Mouse (Mus musculus): ENCODE measurements around the gene Dnajb3.
"Not testable (repeated sequence)": the region's sequence is repeated elsewhere in the genome, so short reads cannot be mapped to it uniquely, and the experiment has no call there.

The Dnajb3 gene

DNA sequence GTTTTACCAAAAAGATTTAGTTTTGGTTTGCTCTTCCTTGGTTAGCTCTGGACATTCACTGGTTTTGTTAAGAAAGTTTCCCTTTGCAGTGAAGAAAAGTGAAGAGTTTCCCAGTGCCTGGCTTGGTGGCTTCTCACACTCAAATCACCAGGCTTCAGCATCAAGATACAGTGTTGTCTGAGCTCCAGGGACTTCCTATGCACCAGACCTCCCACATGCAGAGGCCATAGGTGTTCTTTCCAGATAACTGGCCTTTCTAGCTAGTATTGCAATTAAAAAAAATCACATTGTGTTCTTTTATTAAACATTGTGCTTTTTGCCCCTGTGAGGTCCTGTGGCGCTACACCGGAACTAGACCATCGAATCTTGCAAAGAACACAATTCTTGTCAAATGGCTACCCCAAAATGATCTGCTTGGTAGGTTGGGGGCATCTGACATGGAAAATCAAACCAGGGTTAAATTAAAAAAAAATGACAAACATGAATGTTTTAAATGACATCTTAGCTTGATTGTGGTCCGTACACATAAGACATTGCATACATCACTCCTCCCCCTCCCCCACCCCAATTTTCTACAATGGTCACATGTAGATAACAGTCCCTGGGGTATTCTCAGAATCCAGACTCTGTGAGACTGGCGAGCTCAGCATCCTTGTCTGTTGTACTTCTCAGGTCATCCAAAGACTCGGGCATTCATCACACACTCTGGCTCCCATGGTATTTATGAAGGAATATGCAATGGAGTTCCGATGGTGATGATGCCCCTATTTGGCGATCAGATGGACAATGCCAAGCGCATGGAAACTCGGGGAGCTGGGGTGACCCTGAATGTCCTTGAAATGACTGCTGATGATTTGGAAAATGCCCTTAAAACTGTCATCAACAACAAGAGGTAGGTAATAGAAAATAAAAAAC, 10.1 kb upstream of the Dnajb3 start:
- no peak for DNase-seq (ENCODE audit: low read depth, low spot score)

DNA sequence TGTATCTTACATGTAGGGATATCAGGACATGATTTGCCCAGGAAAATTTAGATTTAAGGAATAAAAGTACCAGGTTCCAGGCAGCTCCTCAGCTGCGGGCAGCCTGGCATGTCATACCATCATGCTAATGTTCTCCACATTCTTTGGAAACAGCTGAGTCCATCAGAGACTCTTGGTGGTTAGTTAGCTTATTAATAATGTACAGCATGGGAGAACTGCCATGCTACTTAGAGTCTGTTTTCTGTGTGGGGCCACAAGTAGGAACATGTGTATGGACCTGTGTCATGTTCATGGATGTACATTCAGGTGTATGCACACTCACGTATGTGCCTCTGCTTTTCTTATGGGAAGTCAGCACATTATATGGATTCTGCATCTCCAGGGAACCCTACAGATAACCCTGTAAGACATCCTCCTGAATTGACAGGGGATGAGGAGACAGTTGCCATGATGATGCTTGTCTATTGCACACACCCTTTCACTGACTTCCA, 8.9 kb upstream of the Dnajb3 start:
- no peak for DNase-seq (ENCODE audit: low read depth, low spot score)

DNA sequence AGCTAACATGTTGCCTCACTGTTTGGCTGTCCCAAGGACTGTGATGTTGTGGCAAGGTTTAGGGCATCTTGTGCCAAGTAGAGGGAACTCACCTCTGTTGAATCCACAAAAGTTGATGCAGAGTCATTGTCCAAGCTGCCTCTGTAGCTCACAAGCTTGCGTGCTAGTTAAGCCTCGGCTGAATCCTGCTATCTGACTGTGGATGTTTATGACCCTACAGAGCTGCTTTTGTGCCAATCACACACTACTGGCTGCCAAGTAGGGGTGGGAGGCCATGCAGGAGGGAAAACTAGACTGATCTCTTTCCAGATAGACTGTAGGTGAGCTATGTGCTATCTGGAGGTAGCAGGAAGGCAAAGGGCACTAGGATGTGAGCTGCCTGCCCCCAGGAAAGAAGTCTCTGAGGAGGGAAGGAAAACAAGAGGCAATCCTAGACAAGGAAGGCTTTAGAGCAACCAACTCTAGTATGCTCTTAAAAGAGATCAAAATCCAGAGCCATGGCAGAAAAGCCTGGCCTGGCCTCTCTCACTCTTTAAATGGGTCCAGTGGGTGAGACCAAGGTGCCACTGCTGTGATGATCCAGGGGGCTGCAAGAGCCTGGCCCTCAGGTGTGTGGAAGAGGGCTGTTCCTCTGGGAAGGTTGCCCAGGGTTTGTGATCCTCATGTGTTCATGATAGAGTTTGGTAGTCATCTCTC, 8.3 kb upstream of the Dnajb3 start:
- DNase-seq (ENCODE audit: low read depth, low spot score): no peak

DNA sequence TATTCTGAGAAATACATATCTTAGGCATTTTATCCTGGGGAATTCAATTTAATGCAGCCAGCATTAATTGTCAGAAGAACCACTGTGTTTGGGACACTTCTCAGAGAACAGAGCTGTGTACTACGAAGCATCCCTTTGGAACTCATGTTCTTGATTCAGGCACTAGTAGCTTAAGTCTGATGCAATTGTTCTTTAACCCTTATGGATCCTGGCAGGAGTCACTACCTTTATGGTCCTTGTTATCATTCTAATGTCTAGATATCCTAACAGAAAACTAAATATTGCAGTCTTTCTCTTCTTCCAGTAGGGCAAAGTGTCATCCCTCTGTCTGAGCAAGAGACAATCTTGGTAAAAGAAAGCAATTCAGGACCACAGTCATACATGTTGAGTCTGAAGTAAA, 7.5 kb upstream of the Dnajb3 start:
- DNase-seq (ENCODE audit: low read depth, low spot score): no peak

DNA sequence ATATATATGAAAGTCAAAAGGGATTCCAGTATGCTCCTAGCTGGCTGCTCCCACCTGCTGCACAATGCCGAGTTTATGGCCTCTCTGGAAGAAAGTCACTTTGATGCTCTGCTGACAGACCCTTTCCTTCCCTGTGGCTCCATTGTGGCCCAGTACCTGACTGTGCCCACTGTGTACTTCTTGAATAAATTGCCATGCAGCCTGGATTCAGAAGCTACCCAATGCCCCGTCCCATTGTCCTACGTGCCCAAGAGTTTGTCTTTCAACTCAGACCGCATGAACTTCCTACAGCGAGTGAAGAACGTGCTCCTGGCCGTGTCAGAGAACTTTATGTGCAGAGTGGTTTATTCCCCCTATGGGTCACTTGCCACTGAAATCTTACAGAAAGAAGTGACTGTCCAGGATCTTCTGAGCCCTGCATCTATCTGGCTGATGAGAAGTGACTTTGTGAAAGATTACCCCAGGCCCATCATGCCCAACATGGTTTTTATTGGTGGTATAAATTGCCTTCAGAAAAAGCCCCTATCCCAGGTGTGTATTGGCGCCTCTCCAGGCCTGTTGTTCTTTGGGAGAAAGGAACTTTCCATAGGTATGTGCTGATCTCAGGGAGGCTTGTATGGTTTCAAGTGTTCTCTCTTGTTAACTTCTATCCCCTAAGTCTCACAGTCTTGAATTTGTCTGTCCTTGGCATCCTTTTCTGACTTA, 6.9 kb upstream of the Dnajb3 start:
- no peak for DNase-seq (ENCODE audit: low read depth, low spot score)

DNA sequence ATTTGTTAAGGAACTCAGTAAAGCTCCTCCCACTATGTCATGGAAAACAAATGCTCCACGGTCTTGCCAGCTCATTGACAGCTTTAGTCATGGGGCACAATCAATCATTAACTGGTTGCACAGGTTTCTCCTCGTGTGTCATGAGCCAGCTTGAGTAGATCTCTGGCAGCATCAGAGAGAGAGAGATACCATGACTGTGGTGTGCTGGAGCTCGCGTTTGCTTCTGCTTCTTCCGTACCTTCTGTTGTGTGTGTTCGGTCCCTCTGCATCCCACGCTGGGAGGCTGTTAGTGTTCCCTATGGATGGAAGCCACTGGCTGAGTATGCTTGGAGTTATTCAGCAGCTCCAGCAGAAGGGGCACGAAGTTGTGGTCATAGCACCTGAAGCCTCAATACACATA, 6.2 kb upstream of the Dnajb3 start, which contains the start of gene Ugt1a1:
Gene Ugt1a1 (plus strand): TSS at position 148 of the 400 bp plus-strand sequence.
- DNase-seq (ENCODE audit: low read depth, low spot score): no peak

DNA sequence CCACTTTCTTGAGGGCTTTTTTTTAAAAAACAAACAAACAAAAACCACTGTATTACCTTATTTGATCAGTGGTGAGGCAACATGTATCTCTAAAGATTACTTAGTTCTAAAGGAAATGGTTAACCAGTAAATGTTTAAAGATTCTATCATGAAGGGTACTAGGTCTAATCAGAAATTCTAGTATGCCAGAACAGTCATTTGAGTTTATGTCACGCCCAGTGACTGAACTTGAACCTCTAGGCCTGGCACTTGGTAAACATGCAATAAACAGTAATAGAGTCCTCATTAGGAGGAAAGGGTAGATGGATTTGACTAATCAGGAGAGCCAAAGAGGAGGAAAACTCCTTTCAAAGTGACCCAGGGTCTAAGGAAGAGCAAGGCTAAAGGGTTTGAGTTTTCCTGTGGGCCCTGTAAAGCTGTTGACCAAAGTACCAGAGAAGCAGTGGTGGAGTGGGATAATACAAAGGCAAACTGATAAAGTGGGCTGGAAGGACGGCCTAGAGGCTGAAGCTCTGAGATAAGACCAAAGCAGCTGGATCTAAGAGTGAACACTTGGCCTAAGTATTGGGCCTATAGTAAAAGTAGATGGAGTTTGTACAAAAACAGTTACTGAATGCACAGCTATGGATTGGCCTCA, 1.4 kb upstream of the Dnajb3 start:
- DNase-seq (ENCODE audit: low read depth, low spot score): no peak

DNA sequence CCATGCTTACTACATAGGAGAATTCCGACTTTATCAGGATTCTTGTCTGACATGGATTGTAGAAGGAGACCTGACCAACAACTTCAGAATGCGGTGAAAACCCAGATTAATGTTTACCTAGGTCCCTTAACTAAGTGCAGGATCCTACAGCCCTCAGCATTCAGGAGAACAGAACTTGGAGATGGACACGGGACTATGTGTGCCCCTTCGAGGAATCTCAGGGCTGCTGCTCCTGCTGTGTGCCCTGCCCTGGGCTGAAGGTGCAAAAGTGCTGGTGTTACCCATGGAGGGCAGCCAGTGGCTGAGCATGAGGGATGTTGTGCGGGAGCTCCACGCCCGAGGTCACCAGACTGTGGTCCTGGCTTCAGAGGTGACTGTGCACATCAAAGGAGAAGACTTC, 5.1 kb downstream of the Dnajb3 start, which contains the start of gene Ugt1a2:
Gene Ugt1a2 (plus strand): TSS at position 146 of the 400 bp plus-strand sequence.
- no peak for DNase-seq (ENCODE audit: low read depth, low spot score)

DNA sequence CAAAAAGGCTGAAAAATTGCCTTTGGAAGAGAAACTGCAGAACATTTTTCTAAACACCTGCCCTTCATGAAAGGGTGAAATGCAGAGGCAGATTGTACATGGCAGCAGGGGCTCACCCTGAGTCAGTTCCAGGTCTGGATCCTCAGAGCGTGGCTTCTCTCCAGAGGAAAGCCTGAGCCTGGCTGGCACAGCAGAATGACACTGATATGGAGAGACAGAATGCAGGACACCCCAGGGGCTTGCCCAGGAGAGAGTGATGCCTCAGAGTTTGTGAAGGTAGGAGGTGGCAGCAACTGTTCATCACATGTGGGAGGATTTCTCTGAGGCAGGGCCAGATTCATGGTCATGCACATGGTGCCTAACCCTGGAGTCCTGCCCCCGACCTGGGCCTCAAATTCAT, 5.6 kb downstream of the Dnajb3 start:
- no peak for DNase-seq (ENCODE audit: low read depth, low spot score)

DNA sequence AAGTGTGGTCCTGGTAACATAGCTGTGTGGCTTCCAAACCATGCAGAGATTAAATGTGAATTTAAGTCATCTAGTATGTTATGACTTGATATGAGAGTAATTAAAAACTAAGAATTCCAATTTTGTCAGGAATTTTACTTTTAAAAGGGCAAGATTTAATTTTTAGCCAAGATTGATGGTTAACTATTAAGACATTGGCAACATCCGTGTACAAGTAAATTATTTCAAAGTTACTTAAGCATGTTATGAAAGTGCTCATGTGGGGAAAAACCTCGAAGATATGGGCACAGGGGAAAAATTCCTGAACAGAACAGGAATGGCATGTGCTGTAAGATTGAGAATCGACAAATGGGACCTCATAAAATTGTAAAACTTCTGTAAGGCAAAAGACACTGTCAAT, 8.1 kb downstream of the Dnajb3 start:
- no peak for DNase-seq (ENCODE audit: low read depth, low spot score)

DNA sequence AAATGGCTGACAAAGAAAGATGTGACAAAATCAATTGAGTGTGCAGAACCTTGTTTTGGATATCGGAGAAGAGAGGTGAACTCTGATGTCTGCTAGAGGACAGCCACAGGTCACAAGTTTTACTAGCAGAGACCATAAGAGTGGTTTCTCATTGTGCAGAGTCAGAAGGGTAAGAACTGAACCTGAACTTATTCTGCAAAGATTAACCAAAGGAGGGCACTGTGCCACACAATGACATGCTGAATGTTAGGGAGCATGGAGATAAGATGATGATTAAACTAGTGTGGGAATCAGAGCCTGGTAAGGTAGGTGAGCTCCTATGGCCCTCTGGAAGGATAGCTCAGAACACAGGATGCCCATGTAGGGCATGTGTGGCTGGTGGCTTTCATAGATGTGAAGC, 9.9 kb downstream of the Dnajb3 start:
- DNase-seq (ENCODE audit: low read depth, low spot score): no peak

DNA sequence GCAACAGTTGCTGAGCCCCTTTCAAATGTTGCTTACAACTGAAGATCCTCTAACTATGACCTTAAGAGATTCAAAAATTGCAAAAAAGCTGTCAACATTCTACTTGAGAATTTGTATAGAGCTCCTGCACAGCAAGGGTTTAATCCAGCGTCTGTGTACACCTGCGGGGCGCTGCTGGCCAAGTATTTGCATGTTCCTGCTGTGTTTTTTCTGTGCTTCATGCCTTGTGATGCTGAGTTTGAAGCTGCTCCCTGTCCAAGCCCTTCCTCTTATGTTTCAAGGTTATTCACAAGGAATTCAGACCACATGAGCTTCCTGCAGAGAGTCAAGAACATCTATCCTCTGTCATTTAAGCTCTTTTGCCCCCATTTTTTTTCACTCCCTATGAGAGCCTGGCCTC, 13.4 kb downstream of the Dnajb3 start:
- DNase-seq (ENCODE audit: low read depth, low spot score): no peak

DNA sequence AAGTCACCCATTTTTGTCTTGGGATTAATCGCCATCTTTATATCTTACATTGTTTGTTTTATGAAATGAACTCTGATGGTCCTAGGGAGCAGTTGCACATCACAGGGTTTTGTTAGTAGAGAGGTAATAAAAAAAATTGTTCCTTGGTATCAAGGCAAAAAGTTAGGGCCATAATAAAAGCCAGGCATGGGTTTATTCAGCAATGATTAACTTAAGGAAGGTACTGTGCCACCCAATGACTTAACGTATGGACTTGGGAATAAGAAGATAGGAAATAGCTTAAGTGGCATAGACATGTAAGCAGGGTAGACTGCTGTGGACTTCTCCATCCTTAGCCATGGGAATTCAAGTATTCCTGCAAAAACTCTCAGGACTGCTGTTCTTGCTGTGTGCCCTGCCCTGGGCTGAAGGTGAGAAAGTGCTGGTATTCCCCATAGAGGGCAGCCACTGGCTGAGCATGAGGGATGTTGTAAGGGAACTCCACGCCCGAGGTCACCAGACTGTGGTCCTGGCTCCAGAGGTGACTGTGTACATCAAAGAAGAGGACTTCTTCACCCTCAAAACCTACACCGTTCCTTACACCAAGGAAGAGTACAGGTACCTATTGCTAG, 19.2 kb downstream of the Dnajb3 start:
- no peak for DNase-seq (ENCODE audit: low read depth, low spot score)

DNA sequence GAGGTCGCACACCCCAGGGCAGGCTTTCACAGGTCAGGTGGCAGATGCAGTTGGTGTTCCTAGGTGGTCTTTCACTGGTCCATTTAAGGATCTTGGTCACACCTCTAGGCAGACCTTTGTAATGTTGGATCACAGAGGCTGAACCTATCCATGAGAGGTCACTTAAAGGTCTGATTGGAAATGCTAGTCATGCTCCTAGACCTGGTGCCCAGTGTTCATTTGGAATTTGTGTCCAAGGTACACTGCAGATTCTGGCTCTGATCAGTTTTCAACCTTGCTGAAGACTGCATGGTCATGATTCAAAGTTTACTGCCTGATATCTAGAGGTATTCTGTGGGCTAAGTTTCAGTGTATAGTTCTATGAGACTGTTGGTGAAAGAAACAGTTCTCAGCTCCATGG, 25.9 kb downstream of the Dnajb3 start:
- no peak for DNase-seq (ENCODE audit: low read depth, low spot score)

DNA sequence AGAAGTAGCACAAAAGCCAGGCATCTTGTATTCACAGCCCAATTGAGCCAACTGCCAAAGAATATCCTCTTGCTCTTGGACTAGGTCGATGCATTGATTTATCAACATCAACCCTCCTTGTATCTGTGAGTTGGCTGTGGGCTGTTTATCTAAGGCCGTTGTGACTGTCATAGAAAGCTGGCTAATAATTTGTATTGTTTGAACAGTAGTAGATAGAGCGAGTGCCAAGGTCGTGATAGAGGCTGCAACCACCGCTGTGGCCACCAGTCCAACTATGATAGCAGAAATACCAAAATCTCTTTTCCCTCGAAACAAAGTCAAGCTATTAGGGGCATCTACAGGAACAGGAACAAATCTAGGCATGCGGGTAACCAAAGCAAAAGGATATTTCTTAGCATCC, 33.4 kb downstream of the Dnajb3 start:
- DNase-seq (ENCODE audit: low read depth, low spot score): not testable (repeated sequence)

DNA sequence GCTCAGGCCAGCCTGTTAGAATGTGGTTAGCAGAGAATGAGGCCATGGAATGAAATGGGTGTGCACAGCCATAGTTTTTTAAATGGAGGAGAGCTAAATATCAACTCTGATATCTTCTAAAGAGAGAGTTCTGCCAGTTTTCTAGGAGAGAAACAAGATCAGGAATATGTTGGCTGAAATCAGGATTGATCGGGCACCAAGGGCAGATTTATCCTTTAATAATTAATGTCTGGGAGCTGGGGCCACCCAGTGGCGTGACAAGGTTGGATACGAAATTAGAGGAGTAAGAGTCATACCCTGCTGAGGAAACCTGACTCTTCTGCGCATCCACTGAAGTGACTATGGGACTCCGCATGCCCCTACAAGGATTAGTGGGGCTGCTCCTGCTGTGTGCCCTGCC, 39.9 kb downstream of the Dnajb3 start, which contains the start of gene Ugt1a5:
Gene Ugt1a5 (plus strand): TSS at position 302 of the 400 bp plus-strand sequence.
- DNase-seq (ENCODE audit: low read depth, low spot score): no peak

DNA sequence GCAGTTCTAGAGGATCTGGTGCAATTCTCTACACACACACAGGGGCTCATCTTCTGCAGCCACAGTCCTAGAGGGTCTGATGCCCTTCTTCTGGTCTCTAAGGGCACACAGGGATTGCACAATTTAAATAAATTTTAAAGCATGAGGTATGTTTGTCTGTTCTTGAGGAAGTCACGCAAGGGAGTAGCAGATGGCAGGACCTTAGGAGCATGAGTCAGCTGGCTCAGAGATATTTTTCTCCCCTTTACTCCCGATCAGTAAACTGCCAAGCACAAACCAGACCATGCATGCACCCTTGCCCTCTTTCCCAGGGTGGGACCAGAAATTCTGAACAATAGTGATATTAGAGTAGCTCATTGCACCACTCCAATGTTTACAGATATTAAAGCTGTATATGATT, 47.2 kb downstream of the Dnajb3 start:
- DNase-seq (ENCODE audit: low read depth, low spot score): no peak
